Mouse (Mus musculus) MN1 (cell line): ENCODE data around the gene Spg7.

ENCODE experiments used
- DNase-seq: peaks from one replicate; pipeline ENCODE4 v3.0.0-alpha.2; 2016; ENCODE audit warnings: low spot score

Gene Spg7

GRCm38 (mm10) chr8:123131041-123131440, 68.3 kb downstream of the Spg7 start:
- DNase-seq = no peak

DNA sequence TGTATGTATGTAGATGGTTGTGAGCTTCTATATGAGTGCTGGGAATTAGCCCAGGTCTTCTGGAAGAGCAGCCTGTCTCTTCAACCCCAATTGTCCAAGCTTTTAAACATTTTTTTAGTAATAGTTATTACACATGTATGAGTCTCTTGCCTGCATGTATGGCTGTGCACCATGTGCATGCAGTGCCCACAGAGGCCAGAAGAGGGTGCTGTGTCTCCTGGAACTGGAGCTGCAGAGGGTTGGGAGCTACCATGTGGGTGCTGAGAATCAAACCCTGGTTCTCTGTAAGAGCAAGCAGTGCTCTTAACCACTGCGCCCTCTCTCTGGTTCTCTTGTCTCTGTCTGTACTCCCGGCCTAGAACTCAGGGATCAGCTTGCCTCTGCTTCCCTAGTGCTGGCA, 70.2 kb downstream of the Spg7 start:
- no peak for DNase-seq

DNA sequence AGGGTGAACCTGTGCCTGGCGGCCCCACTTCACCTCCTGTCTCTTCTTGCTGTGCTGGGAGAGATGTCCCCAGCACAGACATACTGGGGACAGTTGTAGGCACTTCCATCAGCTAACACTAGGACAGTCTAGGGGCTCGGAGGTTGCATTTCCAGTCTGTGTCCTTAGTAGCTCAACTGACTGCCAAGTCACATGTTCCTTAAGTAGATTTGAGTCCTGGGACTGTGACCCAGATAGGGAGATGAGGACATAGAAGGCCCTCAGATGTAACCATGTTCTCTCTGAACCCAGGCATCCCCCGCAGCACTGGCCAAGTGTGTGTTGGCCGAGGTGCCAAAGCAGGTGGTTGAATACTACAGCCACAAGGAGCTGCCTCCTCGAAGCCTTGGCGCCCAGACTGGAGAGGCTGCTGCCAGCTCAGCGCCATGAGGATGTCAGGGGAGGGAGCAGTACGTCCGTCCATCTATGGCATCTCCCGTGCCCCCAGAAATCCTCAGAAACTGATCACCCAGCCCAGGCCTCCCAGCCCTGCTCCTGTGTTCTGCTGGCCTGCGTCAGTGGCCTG, 71.5 kb downstream of the Spg7 start:
- DNase-seq = peak; percentile 19

DNA sequence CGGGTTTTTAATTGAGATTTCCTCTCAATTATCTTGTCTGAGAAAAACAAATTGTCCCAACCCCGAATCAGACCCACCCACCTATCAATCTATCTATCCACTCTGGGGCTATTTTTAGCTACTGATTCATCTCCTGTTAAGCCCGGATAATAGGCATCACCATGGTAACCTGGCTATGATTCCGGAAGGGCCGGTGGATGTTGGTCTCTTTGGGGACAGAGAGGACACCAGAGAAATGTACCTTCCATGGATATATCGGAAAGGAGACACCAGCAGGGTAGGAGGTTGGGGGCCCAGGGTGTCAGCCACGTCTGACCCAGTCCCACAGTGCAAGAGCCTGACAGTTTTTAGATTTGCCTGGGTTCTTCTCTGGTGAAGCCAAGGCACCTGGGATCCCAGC, 72.7 kb downstream of the Spg7 start:
- DNase-seq = peak; percentile 78

- DNase-seq = no peak
These were observed 73.1 kb downstream of the Spg7 start for GRCm38 (mm10) chr8:123135806-123136205.

- no peak for DNase-seq
These were observed 73.5 kb downstream of the Spg7 start for GRCm38 (mm10) chr8:123136287-123136686.

DNA sequence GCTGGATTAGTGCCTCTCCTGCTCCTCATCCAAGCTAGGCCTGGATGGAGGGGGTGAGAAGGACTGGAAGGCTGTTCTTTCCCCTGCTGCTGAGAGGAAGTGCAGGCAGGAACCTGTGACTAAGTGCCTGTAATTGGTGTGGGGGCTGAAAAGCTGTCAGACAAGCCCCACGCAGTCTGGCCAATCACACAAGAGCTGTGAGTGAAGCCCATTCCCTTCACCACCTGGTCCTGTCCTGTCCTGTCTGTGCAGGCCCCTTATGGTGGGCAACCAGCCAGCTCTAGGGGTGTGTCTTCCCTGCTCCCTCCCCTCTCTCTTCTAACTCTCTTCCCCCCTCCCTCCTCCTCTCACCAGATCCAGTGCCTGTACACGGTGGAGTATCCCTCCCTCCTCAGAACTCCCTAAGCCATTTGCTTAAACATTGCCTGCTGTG, 74.9 kb downstream of the Spg7 start:
- DNase-seq = peak; percentile 91

DNA sequence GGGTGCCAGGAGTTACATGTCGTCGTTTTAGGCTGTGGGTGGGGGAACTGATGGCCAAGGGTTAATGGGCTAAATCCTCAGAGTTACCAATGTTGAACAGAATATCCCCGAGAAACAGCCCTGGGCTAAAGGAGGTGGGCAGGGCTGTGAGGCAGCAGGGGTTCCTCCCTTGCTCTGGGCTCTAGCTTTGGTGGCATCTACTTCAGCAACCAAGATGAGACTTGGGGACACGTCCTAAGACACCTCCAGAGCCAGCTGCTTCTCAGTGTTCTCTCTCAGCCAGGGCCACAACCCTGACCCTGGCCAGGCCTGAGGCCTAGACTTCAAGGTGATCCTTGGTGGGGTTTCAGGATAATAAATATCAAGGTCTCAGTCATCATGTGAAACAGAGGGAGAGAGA, 76.0 kb downstream of the Spg7 start:
- DNase-seq = no peak

DNA sequence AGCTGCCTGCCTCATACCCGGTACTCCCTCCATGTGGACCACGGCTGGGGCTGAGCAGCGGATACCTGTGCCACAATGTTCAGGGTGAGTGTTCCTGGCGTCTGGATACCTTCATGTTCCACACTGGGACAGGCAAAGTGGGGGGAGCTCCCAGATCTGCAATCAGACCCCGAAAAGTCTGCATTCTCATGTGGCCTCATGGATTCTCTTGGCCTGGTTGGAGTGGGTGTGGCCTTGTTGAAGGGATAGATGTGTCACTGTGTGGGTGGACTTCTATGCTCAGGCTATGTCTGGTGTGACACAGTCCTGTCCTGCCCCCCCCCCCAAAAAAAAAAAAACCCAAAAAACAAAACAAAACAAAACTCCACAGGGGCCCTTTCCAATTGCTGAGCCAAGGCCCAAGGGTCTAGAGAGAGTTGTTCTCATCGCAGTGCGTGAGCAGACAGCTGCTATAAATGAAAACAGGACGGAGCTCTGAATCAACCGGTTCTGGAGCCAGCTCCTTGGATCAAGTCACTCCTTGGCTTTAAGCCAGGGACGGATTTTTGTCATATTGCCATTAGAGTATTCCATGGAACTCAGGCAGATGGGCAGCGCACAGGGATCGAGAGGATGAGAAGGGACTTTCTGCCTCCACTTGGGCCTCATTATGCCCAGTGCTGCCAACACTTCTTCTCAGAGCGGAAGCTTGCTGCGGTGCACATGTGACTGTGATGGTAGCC, 79.2 kb downstream of the Spg7 start:
- DNase-seq = peak; percentile 62

DNA sequence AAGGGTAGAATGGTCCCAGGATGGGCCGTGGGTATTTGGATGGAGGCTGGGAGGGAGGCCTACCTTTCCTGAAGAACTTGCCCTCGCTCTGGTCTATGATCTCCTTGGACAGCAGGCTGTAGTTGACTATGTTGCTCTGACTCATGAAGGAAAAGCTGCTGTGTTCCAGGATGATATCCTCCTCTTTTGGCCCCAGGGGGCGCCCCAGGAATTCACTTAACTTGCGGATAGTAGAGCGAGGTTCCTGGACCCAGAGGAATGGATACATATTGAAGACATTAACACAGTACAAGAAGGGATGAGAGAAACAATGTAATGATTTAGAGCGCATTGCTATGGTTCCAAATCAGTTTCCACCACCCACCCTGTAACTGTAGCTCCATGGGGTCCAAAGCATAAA, 82.5 kb downstream of the Spg7 start:
- no peak for DNase-seq

DNA sequence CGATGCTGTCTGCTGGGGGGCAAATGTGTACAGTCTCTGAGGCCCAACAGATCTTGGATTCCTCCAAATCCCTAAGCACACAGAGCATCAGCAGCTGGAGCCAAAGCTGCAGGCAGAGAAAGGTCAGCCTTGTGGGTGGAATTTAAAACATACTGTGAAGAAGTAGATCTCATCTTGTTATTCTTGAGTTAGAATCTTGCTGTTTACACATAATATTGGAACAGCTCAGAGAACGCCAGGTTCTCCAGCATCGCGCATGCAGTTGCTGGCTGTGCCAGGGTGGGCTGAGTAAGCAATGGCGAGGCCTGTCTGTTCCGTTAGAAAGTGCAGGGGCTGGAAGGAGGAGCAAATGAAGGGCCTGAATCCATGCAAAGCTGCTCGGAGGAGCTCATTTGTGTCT, 83.6 kb downstream of the Spg7 start:
- no peak for DNase-seq
